Mouse (Mus musculus) kidney, adult 9 months (tissue): Measurements from ENCODE around the gene Gm9821.

ENCODE experiments used
- DNase-seq: peaks from one replicate; pipeline ENCODE4 v3.0.0; 2022

Gene Gm9821

DNA sequence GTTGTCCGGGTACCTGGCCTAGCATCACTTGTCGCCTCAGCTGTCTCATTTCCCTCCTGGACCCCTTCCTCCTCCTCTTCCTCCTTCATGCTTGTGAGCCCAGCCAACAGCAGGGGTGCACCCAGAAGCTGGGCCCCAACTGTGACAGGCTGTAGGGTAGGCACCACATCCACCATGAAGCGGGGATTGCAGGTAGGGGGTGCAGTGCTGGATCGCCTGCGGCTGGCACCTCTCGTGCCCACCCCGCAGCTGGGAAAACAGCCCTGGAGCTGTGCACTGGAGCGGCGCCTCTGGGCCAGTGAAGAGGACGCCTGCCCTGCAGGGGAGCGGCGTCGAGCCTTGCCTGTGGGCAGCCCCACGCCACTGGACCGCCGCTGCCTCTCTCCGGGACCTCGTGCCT, at the start of gene Gm9821:
Gene Gm9821 (plus strand): TSS at position 221 of the 400 bp plus-strand sequence.
- DNase-seq: no peak

GRCm38 (mm10) chr2:91897968-91898367, 47.5 kb upstream of the Gm9821 start:
- no peak for DNase-seq

- no peak for DNase-seq
Measured at GRCm38 (mm10) chr2:91899141-91899540, 46.4 kb upstream of the Gm9821 start.

DNA sequence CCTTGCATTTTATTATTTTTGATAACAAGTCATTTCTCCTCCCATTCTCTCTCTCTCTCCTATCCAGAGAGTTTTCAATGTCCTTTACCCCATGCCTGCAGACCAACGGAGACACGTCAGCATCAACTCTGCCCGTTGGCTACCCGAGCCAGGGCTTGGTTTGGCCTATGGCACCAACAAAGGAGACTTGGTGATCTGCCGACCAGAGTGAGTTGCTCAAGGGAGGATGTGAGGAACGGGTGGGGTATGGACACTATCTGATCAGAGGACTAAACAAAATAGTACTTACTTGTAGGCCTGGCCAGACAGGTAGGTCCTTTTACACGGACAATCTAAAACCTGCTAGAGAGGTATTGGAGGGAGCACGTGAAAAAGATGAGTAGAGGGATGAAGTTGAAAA, 45.1 kb upstream of the Gm9821 start:
- DNase-seq: no peak

DNA sequence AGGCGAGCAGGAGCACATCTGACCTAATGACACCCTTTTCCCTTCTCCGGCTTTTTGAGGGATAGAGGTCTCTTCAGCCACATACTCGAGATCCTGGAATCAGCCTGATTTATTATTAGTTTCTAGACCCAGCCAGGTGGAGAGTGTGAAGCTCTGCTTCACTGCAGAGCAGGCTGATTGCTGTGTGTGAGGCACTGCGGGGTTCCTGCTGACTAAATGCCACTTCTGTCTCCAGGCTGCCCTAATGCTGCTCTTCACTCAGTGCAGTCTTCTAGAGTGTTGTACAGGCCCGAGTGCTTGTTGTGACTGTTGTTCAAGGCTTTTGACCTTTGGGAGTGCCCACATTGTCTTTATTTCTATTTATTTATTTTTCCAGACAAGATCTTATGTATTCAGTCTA, 43.2 kb upstream of the Gm9821 start:
- DNase-seq: no peak

GRCm38 (mm10) chr2:91903171-91903925, 42.2 kb upstream of the Gm9821 start:
- DNase-seq: no peak

DNA sequence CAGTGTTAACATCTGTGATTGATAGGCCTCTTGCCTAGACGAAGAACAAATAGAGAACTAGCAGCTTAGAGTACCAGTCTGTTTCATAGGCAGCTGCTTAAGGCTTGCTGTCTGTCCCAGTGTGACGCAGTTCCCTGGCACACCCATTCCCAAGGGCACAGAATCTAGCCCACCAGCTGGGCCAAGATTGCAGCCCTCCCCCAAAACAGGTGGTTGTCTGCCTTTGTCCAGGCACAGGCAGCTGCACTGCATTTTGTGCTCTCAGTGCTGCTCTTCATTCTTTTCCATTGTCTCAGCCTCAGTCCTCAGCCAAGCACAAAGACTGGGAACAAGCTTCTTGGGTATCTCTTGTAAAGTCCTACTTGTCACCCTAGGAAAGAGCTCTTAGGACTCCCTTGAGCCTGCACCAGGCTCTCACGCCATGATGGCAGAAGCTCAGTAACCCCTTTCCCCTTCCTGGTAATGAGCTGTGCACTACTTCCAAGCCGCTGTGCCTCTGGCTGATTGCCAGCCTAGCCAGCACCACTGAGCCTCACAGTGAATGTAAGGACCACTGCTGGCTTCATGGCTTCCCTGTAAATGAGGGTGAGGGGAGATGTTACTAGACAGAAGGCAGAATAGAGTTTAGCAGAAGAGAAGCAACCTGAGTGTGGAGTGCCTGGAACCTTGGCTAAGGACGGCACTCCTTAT, 40.7 kb upstream of the Gm9821 start:
- no peak for DNase-seq

DNA sequence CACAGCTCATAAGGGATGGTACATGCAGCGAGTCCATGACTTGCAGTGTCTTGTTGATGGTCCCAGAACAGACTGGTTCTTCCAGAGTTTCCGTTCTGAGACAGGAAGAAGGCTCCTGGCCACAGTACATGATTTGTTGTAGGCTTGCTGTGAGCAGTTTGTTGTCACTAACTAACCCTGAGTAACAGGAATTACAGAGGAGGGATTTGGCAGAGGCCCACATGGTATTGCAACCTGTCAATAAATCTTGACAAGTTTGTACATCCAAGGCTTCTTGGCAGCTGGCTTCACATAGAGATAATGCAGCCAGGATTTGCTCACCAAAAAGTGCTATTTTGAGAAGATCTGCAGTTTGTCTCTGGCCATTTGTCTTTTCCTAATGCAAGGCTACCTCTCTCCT, 39.4 kb upstream of the Gm9821 start:
- no peak for DNase-seq

DNA sequence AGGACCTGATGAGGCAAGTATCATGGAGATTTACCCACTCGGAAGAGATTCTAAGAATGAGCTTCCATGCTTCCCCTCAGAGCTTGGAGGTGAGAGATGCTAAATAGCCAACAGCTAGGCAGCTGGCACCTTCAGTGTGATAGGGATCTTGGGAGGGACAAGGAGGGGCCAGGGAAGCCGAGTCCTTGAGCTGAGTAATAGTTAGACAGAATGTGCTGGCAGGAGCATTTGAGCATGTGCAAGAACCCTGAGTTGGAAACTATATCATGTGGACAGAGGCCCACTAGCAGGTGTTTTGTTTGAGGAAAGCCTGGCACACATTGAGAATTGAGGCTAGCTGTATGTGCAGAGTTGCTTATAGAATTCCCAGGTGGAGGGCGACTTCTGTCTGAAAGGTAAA, 32.9 kb upstream of the Gm9821 start:
- no peak for DNase-seq

DNA sequence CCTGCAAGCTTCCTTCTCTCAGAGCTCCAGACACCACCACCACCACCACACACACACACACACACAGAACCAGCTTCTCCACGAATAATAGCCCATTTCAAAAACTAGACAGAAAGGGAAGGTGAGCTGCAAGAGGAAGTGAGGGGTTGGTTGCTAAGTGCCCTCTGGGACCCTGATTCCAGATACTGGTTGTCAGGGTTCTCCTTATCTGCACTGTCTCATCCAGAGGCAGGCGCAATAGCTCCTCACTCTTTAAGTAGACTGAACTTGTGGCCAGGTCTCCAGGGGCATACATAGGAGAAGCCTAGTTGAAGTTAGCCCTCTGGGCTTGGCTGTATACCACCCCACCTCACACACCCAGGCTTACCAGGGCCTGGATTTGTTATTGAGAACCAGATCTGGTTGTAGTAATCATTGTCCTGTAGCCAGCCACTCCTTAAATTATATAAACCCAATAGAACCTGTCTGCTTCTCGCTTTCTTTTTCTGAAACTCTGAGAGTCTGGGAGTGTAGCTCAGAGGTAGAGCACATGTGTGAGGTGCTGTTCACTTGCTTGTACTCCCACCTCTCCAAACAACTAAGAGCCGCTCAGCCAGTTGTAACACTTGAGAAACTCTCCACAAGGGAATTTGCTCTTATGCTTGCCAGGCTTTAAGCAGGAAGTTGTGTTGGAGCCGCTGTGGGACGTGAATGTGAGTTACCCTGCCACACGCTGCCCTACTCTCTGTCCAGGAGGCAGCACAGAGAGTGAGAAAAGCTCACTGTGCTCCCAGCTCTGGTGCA, 32.0 kb upstream of the Gm9821 start:
- DNase-seq: no peak

DNA sequence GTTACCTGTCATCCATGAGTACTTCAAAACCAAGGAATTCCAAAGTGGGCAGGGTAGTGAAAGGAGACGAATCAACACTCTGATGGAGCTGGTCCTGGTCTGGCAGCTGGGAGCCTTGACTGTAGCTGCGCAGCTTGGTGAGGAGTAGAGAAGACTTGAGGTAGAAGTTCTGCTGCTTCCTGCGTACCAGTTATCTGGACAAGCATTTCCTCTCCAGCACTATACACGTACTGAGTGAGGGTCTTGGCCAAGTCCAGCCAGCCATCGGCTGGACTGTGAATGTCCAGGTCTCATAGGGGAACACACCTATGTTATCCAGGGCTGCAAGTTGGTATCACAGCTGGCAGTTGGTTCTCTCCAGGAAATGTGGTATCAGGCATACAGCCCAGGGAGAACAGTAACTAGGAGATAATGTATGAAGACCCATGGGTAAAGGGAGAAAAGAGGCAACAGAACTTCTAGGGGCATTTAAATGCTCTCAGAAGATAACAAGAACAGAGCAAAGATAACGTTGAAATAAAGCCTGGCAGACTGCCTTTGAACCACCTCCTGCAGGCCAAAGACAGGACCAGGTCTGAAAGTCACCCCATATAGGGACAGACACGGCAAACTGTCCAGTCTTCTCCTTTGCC, 29.0 kb upstream of the Gm9821 start:
- DNase-seq: no peak

DNA sequence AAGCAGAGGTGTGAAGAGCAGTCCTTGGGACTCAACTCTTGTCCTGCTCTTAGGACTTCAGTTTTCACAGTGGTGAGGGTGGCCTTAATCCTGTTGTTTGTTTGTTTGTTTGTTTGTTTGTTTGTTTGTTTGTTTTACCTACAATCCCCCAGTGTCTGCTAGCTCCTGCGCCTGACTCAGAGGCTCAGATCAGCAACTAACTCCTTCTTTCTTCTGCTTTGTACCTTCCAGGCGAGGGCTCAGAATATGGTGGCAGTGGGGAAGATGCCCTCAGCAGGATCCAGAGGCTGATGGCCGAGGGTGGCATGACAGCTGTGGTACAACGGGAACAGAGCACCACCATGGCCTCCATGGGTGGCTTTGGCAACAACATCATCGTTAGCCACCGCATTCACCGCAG, 28.4 kb upstream of the Gm9821 start:
- DNase-seq: no peak

- no peak for DNase-seq
Measured at GRCm38 (mm10) chr2:91920130-91920529, 25.4 kb upstream of the Gm9821 start.

DNA sequence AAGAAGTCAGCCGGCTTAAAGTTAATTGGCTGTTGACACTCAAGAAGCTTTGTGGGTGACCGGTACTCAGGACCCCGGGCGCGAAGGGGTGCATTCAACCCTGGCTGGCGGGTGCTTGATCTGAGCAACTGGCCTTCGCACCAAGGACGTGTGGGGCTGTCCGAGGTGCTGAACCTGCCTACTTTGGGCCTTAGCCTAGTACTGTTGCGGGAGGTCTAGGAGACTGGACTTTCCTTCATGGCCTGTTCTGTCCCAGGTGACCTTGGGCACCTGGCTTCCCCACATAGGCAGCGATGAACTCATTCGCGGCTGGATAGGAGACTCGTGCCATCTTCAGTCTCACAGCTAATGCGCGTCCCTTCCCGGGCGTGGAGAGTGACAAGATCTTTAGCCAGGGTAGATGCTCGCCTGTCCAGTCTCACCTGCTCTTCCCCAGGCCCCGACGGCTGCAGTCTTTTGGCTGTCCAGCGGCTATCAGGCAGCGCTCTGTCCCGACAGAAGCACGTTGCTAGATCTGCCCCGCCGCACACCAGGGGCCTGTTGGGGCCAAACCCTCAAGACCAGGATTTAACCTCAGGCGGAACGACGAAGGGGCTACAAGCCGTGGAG, 24.2 kb upstream of the Gm9821 start:
- peak; percentile 84 for DNase-seq

- peak; percentile 34 for DNase-seq
Measured at GRCm38 (mm10) chr2:91921790-91922570, 23.5 kb upstream of the Gm9821 start.

- DNase-seq: no peak
Measured at GRCm38 (mm10) chr2:91922586-91923414, 22.7 kb upstream of the Gm9821 start.

DNA sequence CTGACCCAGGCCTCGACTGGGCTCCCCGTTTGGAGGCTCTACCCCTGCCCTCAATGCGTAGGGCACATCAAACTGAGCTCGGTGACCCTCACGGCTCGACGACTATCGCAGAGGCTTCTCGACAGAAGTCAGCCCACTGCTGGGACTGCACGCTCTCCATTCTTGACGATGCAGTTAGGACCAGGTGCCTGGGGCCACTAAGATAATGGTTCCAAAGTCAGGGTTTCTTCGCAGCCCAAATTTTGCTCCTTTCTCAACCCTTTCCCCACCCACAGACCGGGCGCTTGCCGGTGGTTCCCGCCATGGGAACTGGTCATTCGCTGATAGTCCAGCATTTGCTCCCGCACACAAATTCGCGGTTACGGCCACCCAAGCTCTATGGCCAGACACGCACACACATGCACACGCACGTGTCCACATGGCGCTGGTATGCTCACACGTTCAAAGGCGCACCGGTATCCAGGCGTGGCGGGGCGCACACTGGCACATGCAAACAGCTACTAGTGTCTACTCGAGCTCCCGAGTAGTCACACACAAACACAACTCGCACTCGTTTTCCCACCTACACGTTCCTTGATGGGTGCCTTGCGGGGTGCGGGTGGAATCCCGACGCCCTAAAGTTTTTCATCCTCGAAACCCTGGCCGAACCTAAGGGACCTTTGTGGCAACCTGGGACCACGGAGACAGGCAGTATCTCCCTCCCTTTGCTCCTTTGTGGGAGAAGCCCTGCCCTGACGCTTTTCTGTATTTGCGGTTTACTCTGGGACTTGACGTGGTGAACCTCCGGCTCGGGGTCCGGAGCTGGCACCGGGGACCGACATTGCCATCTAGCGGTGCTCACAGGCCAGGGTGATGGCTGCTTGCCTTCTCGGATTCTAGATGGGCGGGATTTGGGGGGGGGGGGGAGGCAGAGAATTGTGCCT, 21.8 kb upstream of the Gm9821 start:
- DNase-seq: peak; percentile 61

GRCm38 (mm10) chr2:91924726-91925125, 20.8 kb upstream of the Gm9821 start:
- DNase-seq: no peak

GRCm38 (mm10) chr2:91925442-91925841, 20.1 kb upstream of the Gm9821 start:
- DNase-seq: no peak

GRCm38 (mm10) chr2:91926949-91927348, 18.6 kb upstream of the Gm9821 start, which contains the start of gene Chrm4:
Chrm4 (plus strand) TSS chr2:91927249.
- no peak for DNase-seq
